8 mouse cellular contexts compared by ENCODE assay signal in the genomic region with DNA sequence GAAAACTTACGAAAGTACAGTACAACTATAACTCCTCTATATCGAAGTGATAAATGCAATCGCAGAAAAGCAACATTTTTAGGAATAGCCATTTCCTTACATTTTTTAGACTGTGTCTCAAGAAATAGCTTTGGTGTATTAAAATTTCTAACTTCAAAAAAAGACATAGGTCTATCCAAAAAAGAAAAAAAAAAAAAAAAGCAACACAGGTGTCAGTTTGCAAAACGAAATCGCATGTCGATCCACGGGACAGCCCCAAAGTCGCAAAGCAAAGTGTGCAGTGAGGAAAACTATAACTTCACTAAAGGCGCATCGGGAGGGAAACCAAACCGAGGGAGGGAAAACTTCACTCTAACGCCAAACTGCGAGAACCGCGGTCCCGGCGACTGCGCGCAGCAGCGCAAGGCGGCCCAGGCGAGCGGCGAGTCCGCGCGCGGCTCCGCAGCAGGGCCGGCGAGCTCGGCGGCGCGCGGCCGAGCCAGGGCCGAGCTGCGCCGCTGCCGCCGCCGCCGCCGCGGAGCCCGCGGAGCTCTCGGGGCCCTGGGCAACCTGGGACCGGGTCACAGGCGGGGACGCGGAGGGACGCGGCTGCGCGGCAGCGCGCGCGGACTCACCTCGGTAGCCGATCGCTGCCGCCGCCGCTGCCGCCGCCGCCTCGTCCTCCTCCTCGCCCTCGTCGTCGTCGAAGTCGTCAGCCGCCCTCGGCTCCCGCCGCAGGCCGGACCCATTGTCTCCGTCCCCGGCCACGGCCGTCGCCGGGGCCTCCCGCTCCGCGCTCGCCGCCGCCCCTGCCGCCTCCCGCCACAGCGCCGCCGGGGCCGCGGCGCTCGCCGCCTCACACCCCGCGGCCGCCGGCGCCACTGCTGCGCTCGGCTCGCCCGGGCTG. TPM values are rescaled to one million over a fixed set of nuclear protein-coding genes. Genes with fewer than 3 reads are reported as not detected.
A peak's percentile ranks its signal among the peaks of the same experiment; 100 is the strongest.
DNase-seq lines count a peak whose midpoint lies in the region; ATAC-seq and TF ChIP-seq lines count a peak whose summit lies in the region.

No protein-coding gene starts in this region.

- peak overlapping the region; percentile 65 for H3K4me2 ChIP-seq in forebrain, embryonic 16.5 days (ENCODE audit: low read length)

- peak overlapping the region; percentile 88 for H3K27ac ChIP-seq in cerebellum, adult 2 months (ENCODE audit: insufficient read depth, low read length)
- H3K27ac ChIP-seq in forebrain, embryonic 16.5 days (ENCODE audit: low read length), result peak overlapping the region; percentile 89
- H3K27ac ChIP-seq in hindbrain, embryonic 10.5 days, result peak overlapping the region; percentile 97

- H3K27me3 ChIP-seq in cerebellum, adult 2 months (ENCODE audit: control insufficient read depth, insufficient read depth, low read length), result no peaks in the 10 kb centered on the region
- H3K27me3 ChIP-seq in forebrain, embryonic 16.5 days (replicated peaks; ENCODE audit: control insufficient read depth, insufficient read depth, low read length), result no peaks in the 10 kb centered on the region
- H3K27me3 ChIP-seq in hindbrain, embryonic 10.5 days (ENCODE audit: insufficient read depth, poor library complexity, severe bottlenecking), result no peaks in the 10 kb centered on the region; the same call in 1 of the 2 replicates

- no peaks in the 10 kb centered on the region for H3K9me3 ChIP-seq in forebrain, embryonic 16.5 days (ENCODE audit: control insufficient read depth, low read length)
- H3K9me3 ChIP-seq in hindbrain, embryonic 10.5 days, result no peaks in the 10 kb centered on the region

- peak; percentile 72 for DNase-seq in MN1 (ENCODE audit: low spot score)
- DNase-seq in cerebellum, adult 2 months, result peak in 1 of 2 experiments; percentile 74
- DNase-seq in hindbrain, embryonic 10.5 days (ENCODE audit: low spot score), result peak; percentile 68
- peak; percentile 50 to 70 for DNase-seq in layer of hippocampus, postnatal 10 days (ENCODE audit: low spot score in 2 of 2)
- DNase-seq in lung, postnatal 14 days, result peak; percentile 64
- peak; percentile 71 for DNase-seq in retina, embryonic 14.5 days (ENCODE audit: low spot score)
- DNase-seq in thymus, postnatal 4 days, result peak; percentile 76

- TF ChIP-seq CTCF in cerebellum, adult 2 months (IDR thresholded peaks at IDR 0.05; ENCODE audit: borderline replicate concordance, insufficient read depth, low read depth, low read length), result no peak

- peak; percentile 87 for ATAC-seq in forebrain, embryonic 16.5 days

- WGBS in cerebellum, adult 2 months, result 3% methylated on average over 81 of the region's 113 CpGs
- under 1% methylated on average over 70 of the region's 113 CpGs for WGBS in forebrain, embryonic 16.5 days
- WGBS in hindbrain, embryonic 10.5 days, result 2% methylated on average over 105 of the region's 113 CpGs

- peak overlapping the region; percentile 98 for H3K4me3 ChIP-seq in cerebellum, adult 2 months (replicated peaks; ENCODE audit: insufficient read depth, low read depth, low read length)
- H3K4me3 ChIP-seq in forebrain, embryonic 16.5 days (replicated peaks; ENCODE audit: low read length), result peak overlapping the region; percentile 79
- peak overlapping the region; percentile 76 for H3K4me3 ChIP-seq in hindbrain, embryonic 10.5 days

- H3K9ac ChIP-seq in forebrain, embryonic 16.5 days (replicated peaks; ENCODE audit: low read depth, low read length), result peak overlapping the region; percentile 96

- TF ChIP-seq POLR2A in cerebellum, adult 2 months (IDR thresholded peaks at IDR 0.05; ENCODE audit: borderline replicate concordance, insufficient read depth, low read length), result no peak

- peaks cover 3% of the 10 kb centered on the region for H3K36me3 ChIP-seq in forebrain, embryonic 16.5 days (ENCODE audit: control insufficient read depth, insufficient read depth)
- peaks cover 32% of the 10 kb centered on the region for H3K36me3 ChIP-seq in hindbrain, embryonic 10.5 days

- H3K4me1 ChIP-seq in cerebellum, adult 2 months (ENCODE audit: control insufficient read depth, insufficient read depth, low read length), result no peaks in the 10 kb centered on the region
- peaks cover 20% of the 10 kb centered on the region for H3K4me1 ChIP-seq in forebrain, embryonic 16.5 days (replicated peaks; ENCODE audit: control insufficient read depth, insufficient read depth, low read length)
- peaks cover 24% of the 10 kb centered on the region for H3K4me1 ChIP-seq in hindbrain, embryonic 10.5 days (replicated peaks)

RNA-seq across cellular contexts. Expression of a gene that starts 43.3 kb away (rescaled TPM):
- polyA plus RNA-seq in cerebellum, adult 2 months (2012; rRNA removed), result 15.3 and 17.2 TPM in 2 replicates
- polyA plus RNA-seq in forebrain, embryonic 16.5 days (2015; fragmentation: Nextera tagmentation; extraction: Ambion mirVana), result 4.2 and 5.2 TPM in 2 replicates
- 4.9 and 6.7 TPM in 2 replicates for polyA plus RNA-seq in hindbrain, embryonic 10.5 days (2016; fragmentation: Nextera tagmentation; extraction: Ambion mirVana)
- 10 to 100 TPM; 13.7 to 13.8 TPM for total RNA-seq in layer of hippocampus, postnatal 10 days (2021)

RNA-seq across cellular contexts. Expression of a gene that starts 44.0 kb away (rescaled TPM):
- 32.1 and 34.2 TPM in 2 replicates for polyA plus RNA-seq in cerebellum, adult 2 months (2012; rRNA removed)
- 6.9 and 7.3 TPM in 2 replicates for polyA plus RNA-seq in forebrain, embryonic 16.5 days (2015; fragmentation: Nextera tagmentation; extraction: Ambion mirVana)
- polyA plus RNA-seq in hindbrain, embryonic 10.5 days (2016; fragmentation: Nextera tagmentation; extraction: Ambion mirVana), result 12.5 and 13.4 TPM in 2 replicates
- total RNA-seq in layer of hippocampus, postnatal 10 days (2021), result 10 to 100 TPM; 12.1 to 12.6 TPM
